Mouse (Mus musculus) thymus, postnatal 0 days (tissue): ENCODE results near the gene Adamts18. TPM values are rescaled to one million over a fixed set of nuclear protein-coding genes. Genes with fewer than 3 reads are reported as not detected.

ENCODE experiments used
- DNase-seq: peaks from one replicate; pipeline ENCODE4 v3.0.0-alpha.2; 2015; ENCODE audit warnings: low spot score
- polyA plus RNA-seq: library from polyadenylated mRNA; unstranded; fragments of >200 nt; fragmentation: Nextera tagmentation; extraction: Ambion mirVana; gene quantifications from 2 replicates; pipeline ENCODE4 v1.2.1, GENCODE M21; 2015

Adamts18 gene
- polyA plus RNA-seq, 1 experiment from 2014 or later = 1.2 TPM

DNA sequence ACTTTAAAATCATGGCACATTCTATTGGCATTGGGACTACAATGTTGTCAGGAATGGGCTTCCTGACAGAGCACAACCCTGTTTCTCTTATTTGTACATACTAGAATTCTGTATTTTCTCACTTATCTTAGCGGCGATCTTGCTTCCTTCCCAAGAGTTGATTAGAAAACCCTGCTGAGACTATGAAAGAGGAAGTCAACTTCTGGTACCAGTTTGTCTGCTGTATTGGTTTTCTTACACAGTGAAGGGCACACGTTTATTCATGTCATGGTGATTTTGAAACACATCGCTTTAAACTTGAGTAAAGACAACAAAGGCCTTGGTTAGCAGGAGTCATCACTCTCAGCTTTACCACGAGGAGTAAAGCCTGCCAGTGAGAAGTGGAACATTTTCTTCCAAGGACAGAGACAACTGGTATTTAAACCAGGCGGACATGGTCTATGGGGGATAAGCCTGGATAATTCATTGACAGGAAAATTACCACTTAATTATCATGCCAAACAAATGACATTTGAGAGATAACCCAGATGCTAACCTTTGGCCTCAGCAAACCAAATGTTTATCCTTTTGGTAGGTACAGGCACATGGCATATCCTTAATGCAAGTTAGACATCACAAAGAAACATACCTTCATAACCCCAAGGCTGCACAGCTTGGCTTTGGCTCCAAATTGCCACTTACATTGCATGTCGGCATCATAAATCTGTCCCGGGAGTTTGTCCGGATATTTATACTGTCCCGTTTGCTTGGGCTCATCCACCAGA is 84.8 kb downstream of the Adamts18 start:
- no peak for DNase-seq

GRCm38 (mm10) chr8:113762101-113762500 is 86.4 kb downstream of the Adamts18 start:
- no peak for DNase-seq

- no peak for DNase-seq
These were observed 92.7 kb downstream of the Adamts18 start for GRCm38 (mm10) chr8:113755866-113756265.

GRCm38 (mm10) chr8:113753153-113753552 is 95.4 kb downstream of the Adamts18 start:
- no peak for DNase-seq

GRCm38 (mm10) chr8:113752349-113752748 is 96.2 kb downstream of the Adamts18 start:
- DNase-seq = no peak

- no peak for DNase-seq
These were observed 113.0 kb downstream of the Adamts18 start for GRCm38 (mm10) chr8:113735496-113736060.

DNA sequence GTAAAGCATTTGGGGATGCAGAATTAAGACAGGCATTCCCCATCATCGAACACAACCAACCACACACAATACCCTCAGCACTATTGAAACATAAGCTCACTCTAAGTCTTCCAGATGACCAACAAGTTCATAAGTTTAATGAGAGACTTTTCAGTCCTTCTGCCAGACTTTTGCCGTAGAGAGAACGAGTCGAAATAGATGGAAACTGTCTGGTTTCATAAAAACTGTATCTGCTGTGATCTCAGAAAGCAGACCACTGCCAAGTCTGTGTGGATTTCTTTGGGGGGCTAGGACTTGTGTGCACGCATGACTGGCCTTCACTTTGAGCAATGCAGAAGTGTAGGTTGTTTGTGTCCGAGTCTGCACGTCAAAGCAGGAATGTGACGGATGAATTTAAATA is 123.2 kb downstream of the Adamts18 start:
- DNase-seq = no peak

DNA sequence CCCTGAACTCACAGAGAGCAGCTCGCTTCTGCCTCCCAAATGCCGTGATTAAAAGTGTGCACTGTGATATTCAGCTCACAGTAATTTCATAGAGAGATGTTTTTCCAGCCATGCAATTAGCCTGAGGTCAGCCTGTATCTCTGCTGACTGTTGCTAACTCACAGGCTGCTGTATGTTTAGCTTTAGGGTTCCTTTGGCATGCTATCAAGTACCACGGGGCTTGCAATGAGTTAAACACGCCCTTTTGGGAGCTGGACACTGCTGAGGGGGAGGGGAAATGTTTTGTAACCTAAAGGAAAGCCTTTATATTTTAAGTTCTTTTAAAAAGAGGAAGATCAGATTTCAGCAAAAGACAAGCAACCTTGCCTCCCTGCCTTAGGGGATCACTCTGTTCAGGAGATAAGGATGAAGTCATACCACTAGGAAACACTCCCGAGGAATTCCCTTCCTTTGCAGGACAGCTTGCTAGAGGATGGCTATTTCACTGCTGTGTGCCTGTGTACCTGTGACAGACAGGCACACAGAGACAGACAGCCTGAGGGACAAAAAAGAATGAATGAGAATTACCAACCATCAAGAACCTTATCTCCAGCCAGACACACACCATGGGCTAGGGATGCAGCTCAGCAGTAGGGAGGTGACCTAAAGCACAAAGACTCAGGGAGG is 124.5 kb downstream of the Adamts18 start:
- DNase-seq = no peak

- DNase-seq = no peak
These were observed 127.1 kb downstream of the Adamts18 start for GRCm38 (mm10) chr8:113721459-113721858.

DNA sequence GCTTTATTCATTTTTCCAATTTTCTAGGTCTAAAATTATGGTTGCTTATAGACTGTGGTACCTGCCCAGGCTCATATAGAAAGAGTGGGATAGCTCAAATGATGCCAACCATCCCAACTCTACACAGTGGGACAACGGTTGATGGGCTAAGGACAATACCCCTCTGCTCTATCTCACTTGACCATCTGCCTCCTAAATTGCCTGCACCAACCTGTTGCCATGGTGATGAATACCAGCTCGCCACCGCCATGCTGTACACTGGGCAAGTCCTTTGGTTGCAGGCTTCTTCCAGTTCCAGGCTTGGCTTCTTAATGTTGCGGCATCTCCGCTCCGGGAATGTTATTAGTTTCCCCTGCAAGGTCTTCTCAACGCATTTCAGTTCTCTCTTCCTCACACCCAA is 143.6 kb downstream of the Adamts18 start:
- no peak for DNase-seq

GRCm38 (mm10) chr8:113691622-113692343 is 156.8 kb downstream of the Adamts18 start:
- no peak for DNase-seq

DNA sequence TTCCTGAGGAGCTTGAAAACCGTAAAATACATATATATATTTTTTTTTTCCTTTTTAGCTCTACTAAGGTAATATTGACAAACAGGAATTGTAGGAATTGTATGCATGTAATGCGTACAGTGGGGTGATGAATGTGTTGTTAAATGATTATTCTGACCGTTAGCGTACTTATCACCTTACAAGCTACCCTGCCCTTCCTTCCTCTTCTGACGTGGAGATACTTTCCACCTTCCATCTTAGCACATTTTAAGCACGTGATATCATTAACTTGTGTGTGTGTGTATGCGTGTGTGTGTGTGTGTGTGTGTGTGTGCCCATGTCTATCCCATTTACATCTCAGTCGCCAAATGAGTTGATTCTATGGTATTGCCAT is 160.0 kb downstream of the Adamts18 start:
- no peak for DNase-seq

DNA sequence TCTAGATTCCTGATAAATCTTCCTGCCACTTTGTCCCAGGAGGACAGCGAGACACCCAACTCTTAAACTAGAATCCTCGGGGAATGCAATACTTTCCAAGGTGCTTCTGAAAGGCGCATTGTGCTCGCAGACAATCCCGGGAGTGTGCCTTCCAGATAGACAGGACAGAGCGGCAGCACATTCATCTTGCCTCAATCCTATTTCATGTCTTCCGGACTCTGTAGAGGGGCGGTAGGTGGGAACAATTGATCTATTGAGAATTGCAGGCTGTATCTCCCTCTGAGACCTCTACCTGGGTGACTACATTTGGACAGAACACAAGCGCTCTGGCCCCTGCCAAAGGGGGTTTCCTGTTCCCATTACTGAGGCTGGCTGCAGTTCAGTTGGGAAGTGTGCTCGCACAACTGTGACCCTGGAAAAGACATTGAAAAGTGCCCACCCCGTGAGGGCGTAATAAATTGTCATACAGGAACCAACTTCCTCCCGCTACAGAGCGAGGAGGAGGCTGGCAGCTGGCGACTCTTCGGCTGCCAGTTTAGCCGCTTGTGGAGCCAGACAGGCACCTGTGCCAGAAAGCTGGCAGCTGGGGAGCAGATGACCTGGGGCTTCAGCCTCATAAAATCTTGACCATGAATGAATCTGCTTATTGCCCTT is 160.5 kb downstream of the Adamts18 start:
- DNase-seq = no peak

GRCm38 (mm10) chr8:113679361-113679760 is 169.2 kb downstream of the Adamts18 start:
- no peak for DNase-seq

- no peak for DNase-seq
These were observed 171.7 kb downstream of the Adamts18 start for GRCm38 (mm10) chr8:113676811-113677210.

DNA sequence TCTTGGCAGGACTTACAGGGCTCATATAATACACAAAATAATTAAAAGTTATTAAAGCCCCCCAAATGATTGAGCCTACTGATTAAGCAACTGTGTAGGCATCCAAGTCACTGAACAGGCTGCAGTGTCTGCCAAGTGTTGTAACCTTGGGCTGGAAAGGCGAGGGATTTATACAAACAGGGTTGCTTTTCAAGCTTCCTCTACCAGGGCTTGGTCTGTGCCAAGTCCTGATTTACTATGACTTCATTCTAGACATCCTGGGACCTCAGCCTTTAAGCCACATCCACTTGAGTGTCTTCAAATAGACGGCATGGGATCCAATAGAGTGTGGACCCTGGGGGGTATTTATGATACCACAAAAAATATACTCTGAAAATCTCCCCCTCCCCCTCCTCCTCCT is 173.3 kb downstream of the Adamts18 start:
- no peak for DNase-seq

- DNase-seq = no peak
These were observed 173.9 kb downstream of the Adamts18 start for GRCm38 (mm10) chr8:113674611-113675010.

DNA sequence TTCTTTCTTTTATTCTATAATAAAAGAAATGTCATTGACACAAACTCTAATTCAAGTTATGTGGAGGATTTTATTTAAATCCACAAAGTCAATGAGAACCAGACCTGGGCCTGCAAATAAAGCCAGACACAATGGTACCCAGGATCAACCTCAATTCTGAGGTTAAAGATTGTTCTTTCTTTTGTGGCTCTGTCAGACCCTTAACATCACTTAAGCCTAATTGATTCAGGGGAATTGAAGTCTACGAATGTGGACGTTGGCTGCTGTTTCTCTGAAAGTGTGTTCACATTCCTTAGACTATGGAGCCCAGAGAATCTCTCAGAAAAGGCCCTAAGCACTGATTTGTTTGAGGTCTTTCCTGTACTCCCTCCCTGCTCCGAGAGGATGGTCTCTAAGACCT is 175.2 kb downstream of the Adamts18 start:
- no peak for DNase-seq

DNA sequence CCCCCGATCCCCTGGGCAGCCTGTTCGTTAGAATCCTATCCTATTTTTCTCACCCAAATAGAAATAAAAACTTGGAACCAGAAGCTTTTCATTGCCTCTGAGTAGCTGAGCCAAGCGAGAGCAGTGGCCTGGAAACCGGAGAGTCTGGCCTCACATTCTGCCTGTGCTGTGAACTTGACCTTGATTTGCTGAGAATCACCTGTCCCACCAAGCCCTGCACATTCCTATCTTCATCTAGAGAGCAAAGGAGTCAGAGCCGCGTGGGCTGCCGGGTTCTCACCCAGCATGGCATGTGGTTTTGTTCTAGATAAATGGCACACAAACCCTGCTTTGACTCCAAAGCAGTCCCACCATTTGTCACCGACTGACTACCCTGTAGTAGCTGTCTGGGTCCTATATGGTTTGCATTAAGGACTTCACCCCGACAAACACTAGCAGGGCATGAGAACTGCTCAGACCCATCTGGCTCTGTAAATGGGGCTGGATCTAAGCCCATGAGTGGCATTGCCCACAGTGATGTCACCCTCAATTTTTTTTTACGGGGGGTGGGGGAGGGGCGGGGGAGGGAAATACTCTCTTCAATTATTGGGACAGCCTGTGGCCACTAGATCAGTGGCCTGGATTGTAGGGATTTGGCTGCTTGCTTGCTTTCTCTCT is 175.8 kb downstream of the Adamts18 start:
- no peak for DNase-seq

DNA sequence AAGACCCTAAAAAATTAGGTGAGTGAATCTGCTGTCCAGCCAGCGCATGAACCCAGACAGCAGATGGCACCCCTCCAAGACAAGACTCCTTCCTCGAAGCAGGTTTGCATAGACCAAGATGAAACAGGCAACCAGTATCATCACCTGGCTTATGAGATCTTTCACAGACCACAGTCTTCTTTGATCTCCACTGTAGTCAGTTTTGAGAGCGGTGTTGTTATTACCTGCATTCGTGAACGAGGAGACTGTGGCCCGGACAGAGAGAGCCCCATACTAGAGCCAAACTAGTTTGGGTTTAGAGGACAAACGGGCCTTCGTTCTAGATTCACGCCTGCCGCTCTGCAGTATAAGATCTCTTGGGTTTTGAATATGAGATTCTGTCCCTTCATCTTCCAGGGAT is 178.6 kb downstream of the Adamts18 start:
- no peak for DNase-seq
